Mouse (Mus musculus): ENCODE results near the gene Mrs2. TPM values are rescaled to one million over a fixed set of nuclear protein-coding genes. Genes with fewer than 3 reads are reported as not detected.

The Mrs2 gene
- polyA plus RNA-seq (2015; fragmentation: Nextera tagmentation; extraction: Ambion mirVana): 13.8 and 17.3 TPM in 2 replicates

DNA sequence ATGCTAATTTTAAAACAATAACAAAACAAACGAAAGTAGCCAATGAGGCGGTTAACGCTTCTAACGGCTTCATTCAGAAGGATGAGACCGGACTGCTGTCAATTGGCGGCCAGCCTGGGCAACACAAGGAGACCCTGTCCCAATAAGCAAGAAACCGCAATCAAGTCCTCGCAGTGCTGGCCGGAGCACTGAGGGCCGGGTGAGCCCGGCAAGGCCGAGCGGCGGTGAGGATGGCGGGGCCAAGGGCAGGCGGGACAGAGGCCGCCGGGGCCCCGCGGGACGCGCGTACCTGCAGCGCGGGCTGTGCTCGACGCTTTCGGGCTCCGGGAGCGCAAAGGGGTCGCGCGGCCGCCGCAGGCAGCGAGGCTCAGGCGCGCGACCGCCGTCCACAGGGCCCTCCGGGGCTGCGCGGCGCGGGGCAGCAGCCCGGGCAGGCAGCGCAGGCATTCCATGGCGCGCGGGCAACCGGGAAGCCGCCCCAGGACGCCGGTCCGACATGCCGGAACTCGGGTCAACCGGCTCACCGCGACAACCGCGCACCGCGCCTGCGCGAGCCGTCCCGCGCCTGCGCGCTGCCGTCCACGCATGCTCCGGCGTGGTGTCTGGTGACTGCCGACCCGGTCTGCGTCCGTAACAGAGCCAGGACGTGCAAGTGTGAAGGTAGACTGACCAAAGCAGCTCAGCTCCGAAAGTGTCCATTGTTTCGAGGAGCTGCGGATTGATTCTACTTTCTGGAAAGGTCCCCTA, at the start of gene Mrs2:
TSS of gene Mrs2 (minus strand) at position 587 of the 747 bp plus-strand sequence.
- Histone ChIP-seq H3K9ac (peak within 1 kb of the TSS; percentile 87), H3K9me3 (replicated peaks) (no peaks in the 10 kb centered on the region), H3K27me3 (no peaks in the 10 kb centered on the region), H3K4me2 (peak within 1 kb of the TSS; percentile 76), H3K4me3 (peak within 1 kb of the TSS; percentile 81), H3K27ac (peak within 1 kb of the TSS; percentile 60; the same call in 1 of the 2 replicates), H3K4me1 (peaks cover 24% of the 10 kb centered on the region), H3K36me3 (ENCODE audit: poor library complexity, severe bottlenecking) (peaks cover 9% of the 10 kb centered on the region; the same call in 1 of the 2 replicates)
- peak; percentile 96 for ATAC-seq
- under 1% methylated on average over 56 of the region's 84 CpGs for WGBS

DNA sequence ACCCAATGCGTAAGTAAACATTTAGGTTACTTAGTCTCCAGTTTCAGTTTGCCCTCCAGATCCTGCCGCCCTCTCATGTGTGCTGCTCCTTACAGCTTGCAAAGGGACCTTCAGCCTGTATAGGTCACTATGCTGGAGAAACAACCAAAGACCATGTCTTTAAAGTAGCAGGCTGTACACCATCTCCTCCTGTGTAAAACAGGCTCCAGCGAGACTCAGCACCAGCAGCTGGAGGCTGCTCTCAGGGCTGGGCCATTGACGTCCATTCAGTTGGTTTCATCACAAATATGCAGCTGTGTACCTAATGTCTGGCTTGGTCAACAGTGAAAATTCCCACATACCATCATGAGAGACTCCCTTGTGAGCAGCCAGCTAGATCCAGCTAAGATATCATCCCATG, 49.6 kb upstream of the Mrs2 start:
- WGBS: 85% methylated on average over 4 of the region's 4 CpGs

DNA sequence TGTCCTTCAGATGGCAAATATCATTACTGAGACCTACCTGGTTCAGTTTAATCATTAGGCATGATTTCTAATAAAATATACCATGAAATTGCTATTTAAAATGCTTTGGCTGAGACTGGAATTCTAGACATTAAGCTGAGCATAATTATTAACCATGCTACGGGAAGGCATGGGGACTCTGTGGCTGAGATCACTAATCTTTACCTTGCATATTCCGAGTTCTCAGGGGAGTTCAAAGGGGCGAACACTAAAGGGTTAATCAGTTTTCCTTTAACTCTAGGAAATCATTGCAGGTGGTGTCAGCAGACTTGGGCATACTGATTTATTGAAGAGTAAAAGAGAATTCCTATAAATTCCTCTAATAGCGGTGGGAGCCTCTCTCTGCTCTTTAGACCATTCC, 47.0 kb upstream of the Mrs2 start:
- 93% methylated on average over 4 of the region's 4 CpGs for WGBS

More for the DNA sequence above, 49.6 kb upstream of the Mrs2 start:
- Histone ChIP-seq H3K27me3 (no peaks in the 10 kb centered on the region), H3K27ac (no peak overlapping the region), H3K4me1 (no peaks in the 10 kb centered on the region), H3K4me3 (no peak overlapping the region), H3K4me2 (no peak overlapping the region), H3K9me3 (replicated peaks) (no peaks in the 10 kb centered on the region), H3K36me3 (ENCODE audit: poor library complexity, severe bottlenecking) (no peaks in the 10 kb centered on the region), H3K9ac (no peak overlapping the region)
- ATAC-seq: no peak

DNA sequence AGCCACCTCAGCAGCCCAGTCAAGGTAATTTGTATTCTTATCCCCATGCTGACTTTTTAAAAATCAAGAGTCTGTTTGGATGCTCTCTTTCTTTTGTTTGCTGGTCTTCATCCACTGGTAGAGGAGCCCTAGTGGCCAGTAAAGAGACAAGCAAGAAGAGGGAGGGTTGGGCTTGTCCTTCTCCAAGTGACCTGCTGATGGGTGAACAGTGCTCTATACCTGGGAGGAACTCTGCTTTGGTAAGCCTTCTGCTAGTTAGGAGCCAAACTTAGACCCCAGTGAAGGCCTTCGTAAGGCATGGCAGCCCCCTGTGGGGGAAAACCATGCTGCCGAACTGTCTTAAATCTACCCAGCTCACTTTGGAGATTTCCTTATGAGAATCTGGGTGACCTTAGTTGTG, 46.5 kb upstream of the Mrs2 start:
- Histone ChIP-seq H3K4me2 (no peak overlapping the region), H3K36me3 (ENCODE audit: poor library complexity, severe bottlenecking) (no peaks in the 10 kb centered on the region), H3K27ac (no peak overlapping the region), H3K9me3 (replicated peaks) (no peaks in the 10 kb centered on the region), H3K9ac (no peak overlapping the region), H3K27me3 (no peaks in the 10 kb centered on the region), H3K4me3 (no peak overlapping the region), H3K4me1 (no peaks in the 10 kb centered on the region)
- 87% methylated on average over 2 of the region's 2 CpGs for WGBS
- no peak for ATAC-seq

More for the DNA sequence above, 47.0 kb upstream of the Mrs2 start:
- no peak for ATAC-seq
- Histone ChIP-seq H3K27me3 (no peaks in the 10 kb centered on the region), H3K9ac (no peak overlapping the region), H3K4me3 (no peak overlapping the region), H3K36me3 (ENCODE audit: poor library complexity, severe bottlenecking) (no peaks in the 10 kb centered on the region), H3K4me1 (no peaks in the 10 kb centered on the region), H3K4me2 (no peak overlapping the region), H3K27ac (no peak overlapping the region), H3K9me3 (replicated peaks) (no peaks in the 10 kb centered on the region)

DNA sequence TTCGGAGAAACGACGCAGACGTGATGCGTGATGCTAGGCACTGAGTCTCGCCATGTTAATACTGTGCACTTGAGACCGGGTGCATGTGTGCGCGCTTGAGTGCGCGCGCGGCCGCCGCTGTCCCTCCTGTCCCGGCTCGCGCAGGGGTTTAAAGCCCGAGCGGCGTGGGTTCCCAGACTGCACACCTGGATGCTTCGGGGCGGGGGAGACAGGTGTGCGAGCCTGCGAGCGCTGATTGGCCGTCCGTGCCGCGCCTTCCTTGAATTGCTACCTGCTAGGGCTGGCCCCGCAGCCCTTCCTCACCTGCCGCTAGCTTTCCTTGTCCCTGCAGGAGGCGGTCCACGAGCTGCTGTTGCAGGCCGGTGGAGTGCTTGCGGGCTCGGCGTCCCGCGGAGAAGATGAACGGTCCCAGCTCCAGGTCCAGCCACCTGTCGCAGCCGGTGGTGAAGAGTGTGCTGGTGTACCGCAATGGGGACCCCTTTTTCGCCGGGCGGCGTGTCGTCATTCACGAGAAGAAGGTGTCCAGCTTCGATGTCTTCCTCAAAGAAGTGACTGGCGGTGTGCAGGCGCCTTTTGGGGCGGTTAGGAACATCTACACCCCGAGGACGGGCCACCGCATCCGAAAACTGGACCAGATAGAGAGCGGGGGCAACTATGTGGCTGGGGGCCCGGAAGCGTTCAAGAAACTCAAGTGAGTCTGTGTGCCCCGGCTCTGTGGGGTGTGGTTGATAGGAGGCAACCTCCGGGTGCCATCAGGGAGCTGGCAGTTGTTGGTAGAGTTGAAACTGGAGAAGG, 35.9 kb upstream of the Mrs2 start, which contains the start of gene Dcdc2a:
TSS of gene Dcdc2a (plus strand) at position 132 of the 795 bp plus-strand sequence.
- H3K36me3 ChIP-seq (ENCODE audit: poor library complexity, severe bottlenecking): no peaks in the 10 kb centered on the region
- H3K9me3 ChIP-seq (replicated peaks): no peaks in the 10 kb centered on the region
- peak within 1 kb of the TSS; percentile 96 for H3K4me2 ChIP-seq
- H3K27ac ChIP-seq: no peak within 1 kb of the TSS
- H3K4me1 ChIP-seq: peaks cover 17% of the 10 kb centered on the region
- peak; percentile 79 for ATAC-seq
- peaks cover 28% of the 10 kb centered on the region for H3K27me3 ChIP-seq
- peak within 1 kb of the TSS; percentile 56 for H3K4me3 ChIP-seq
- peak within 1 kb of the TSS; percentile 57 for H3K9ac ChIP-seq
- 3% methylated on average over 63 of the region's 63 CpGs for WGBS

DNA sequence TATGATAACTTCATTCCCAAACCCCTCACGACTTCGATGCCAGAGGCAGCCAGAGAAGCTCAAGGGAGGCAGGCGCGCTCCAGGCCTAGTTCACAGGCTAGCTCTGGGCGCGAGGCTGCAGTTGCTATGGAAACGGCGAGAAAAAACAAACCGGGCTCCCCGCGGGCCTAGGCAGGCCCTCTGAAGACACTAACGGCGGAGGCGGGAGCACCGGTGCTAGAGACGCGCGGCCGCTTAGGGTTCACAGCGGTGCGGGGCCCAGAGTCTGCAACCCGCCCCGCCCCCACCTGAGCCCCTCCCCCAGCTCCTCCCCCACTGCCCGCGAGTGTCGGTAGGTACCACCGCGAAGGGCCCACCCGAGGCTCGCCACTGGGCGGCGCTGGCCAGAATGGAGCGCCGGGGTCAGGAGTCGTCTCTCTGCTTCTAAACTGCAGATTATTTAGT, 35.0 kb upstream of the Mrs2 start:
- H3K4me3 ChIP-seq: peak overlapping the region; percentile 56
- peak overlapping the region; percentile 57 for H3K9ac ChIP-seq
- H3K4me1 ChIP-seq: peaks cover 17% of the 10 kb centered on the region
- H3K27me3 ChIP-seq: peaks cover 28% of the 10 kb centered on the region
- no peak overlapping the region for H3K27ac ChIP-seq
- peak overlapping the region; percentile 96 for H3K4me2 ChIP-seq
- H3K9me3 ChIP-seq (replicated peaks): peaks cover 3% of the 10 kb centered on the region; the same call in 1 of the 2 replicates
- under 1% methylated on average over 35 of the region's 35 CpGs for WGBS
- peak; percentile 95 for ATAC-seq
- no peaks in the 10 kb centered on the region for H3K36me3 ChIP-seq (ENCODE audit: poor library complexity, severe bottlenecking)

DNA sequence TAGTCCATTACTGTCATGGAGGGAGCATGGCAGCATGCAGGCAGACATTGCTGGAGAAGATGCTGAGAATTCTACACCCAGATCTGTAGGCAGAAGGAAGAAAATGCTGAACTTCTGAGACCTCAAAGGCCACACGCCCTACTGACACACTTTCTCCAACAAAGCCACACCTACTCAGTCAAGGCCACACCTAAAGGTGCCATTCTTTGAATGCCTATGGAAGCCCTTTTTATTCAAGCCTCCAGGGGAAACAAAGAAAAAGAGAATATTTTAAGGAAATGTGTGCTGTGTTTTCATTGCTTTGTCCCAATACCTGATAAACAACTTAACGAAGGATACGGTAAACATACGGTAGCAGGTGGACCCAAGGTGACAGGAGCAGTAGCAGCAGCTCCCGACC, 32.5 kb upstream of the Mrs2 start:
- H3K9ac ChIP-seq: no peak overlapping the region
- H3K4me3 ChIP-seq: no peak overlapping the region
- no peak overlapping the region for H3K27ac ChIP-seq
- peaks cover 6% of the 10 kb centered on the region; the same call in 1 of the 2 replicates for H3K9me3 ChIP-seq (replicated peaks)
- WGBS: 89% methylated on average over 5 of the region's 5 CpGs
- no peak for ATAC-seq
- H3K36me3 ChIP-seq (ENCODE audit: poor library complexity, severe bottlenecking): no peaks in the 10 kb centered on the region
- peaks cover 28% of the 10 kb centered on the region for H3K27me3 ChIP-seq
- H3K4me2 ChIP-seq: no peak overlapping the region
- H3K4me1 ChIP-seq: peaks cover 17% of the 10 kb centered on the region

DNA sequence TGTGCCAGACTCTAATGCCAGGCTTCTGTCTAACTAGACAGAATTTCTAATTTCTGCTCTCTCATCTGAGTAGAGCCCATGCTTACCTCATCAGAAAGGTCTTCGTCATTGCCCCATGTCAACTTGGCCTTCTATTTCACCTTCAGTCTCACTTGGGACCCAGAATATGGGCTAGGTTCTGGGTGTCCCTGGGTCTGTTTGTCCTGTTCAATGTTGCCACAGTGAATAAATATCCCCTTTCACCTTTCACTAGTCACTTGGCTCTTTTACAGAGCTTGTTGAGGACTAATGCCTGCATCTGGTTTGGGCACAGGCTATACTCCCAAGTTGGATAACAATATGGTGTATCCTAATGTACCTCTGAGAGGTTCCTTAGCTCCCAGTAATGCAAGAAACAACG, 19.3 kb upstream of the Mrs2 start:
- no peak overlapping the region for H3K4me2 ChIP-seq
- no peak overlapping the region for H3K9ac ChIP-seq
- ATAC-seq: no peak
- H3K27me3 ChIP-seq: no peaks in the 10 kb centered on the region
- 78% methylated on average over 2 of the region's 2 CpGs for WGBS
- no peaks in the 10 kb centered on the region for H3K4me1 ChIP-seq
- H3K4me3 ChIP-seq: no peak overlapping the region
- no peaks in the 10 kb centered on the region for H3K9me3 ChIP-seq (replicated peaks)
- no peak overlapping the region for H3K27ac ChIP-seq
- no peaks in the 10 kb centered on the region for H3K36me3 ChIP-seq (ENCODE audit: poor library complexity, severe bottlenecking)

DNA sequence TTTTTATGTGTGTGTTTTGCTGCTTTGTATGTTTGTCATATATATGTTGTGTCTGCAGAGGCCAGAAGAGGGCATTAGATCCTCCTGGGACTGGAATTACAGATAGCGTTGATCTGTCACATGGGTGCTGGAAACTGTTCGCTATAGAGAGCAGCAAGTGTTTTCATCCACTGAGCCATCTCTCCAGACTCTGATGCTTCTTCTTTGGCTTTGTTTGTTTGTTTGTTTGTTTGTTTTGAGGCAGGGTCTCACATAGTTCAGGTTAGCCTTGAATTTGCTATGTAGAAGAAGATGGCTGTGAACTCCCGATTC, 6.9 kb upstream of the Mrs2 start:
- Histone ChIP-seq H3K27me3 (no peaks in the 10 kb centered on the region), H3K9me3 (replicated peaks) (no peaks in the 10 kb centered on the region), H3K36me3 (ENCODE audit: poor library complexity, severe bottlenecking) (no peaks in the 10 kb centered on the region), H3K27ac (no peak overlapping the region), H3K4me1 (no peaks in the 10 kb centered on the region), H3K4me3 (no peak overlapping the region), H3K4me2 (no peak overlapping the region), H3K9ac (no peak overlapping the region)
- no peak for ATAC-seq
- WGBS: 71% methylated on average over 3 of the region's 3 CpGs

DNA sequence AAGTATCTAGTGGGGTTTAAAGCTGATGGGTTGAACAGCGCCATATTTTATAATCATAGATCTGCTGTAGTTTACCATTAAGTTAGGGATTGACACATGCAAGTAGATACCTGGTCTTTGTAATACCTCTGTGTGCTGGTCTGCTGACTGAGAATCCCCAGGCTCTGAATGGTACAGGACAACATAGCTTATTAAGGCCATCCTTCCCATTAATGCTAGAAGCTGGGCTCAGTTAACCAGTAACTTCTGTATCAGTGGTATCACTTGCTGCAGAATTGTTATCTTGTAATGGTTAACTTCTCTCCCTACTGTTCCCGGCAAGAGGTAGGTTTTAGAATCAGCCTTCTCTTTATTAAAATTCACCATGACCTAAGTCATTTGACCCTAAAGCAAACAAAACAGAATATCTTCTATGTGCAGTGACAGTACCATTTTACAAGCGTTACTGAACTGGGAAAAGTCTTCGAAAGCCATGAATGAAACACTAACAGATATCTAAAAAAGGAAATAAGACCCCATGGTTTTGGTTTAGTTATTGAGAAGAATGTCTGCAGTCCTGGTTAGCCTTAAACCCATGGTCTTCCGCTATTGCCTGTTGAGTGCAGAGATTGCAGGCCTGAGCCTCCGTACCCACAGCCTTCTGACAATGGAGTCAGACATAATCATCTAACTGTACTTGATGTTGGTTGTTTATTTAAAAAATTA, 6.4 kb upstream of the Mrs2 start:
- Histone ChIP-seq H3K4me1 (no peaks in the 10 kb centered on the region), H3K4me3 (no peak overlapping the region), H3K9ac (no peak overlapping the region), H3K36me3 (ENCODE audit: poor library complexity, severe bottlenecking) (no peaks in the 10 kb centered on the region), H3K9me3 (replicated peaks) (no peaks in the 10 kb centered on the region), H3K27ac (no peak overlapping the region), H3K4me2 (no peak overlapping the region), H3K27me3 (no peaks in the 10 kb centered on the region)
- no peak for ATAC-seq
- 92% methylated on average over 6 of the region's 6 CpGs for WGBS

DNA sequence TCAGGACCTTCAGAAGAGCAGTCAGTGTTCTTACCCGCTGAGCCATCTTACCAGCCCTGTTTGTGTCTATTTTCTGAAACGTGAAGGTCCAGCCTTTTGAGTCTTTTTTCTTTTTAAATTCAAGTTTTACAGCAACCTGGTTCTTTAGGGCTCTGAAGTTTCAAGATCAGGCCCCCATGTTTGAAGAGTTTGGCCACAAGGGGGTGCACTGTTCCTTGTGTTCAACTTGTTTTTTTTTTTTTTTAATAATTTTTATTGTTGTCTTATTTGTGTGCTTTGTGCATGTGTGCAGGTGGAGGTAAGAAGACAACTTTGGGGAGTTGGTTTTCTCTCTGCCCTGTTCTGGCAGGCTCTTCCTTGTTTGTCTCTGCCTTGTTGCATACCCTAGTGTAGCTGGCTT, 4.5 kb upstream of the Mrs2 start:
- H3K4me3 ChIP-seq: no peak overlapping the region
- WGBS: 22% methylated on average over 2 of the region's 2 CpGs
- ATAC-seq: no peak
- no peak overlapping the region for H3K27ac ChIP-seq
- no peaks in the 10 kb centered on the region for H3K36me3 ChIP-seq (ENCODE audit: poor library complexity, severe bottlenecking)
- H3K4me1 ChIP-seq: peaks cover 3% of the 10 kb centered on the region; the same call in 1 of the 2 replicates
- H3K27me3 ChIP-seq: no peaks in the 10 kb centered on the region
- no peak overlapping the region for H3K4me2 ChIP-seq
- H3K9me3 ChIP-seq (replicated peaks): no peaks in the 10 kb centered on the region
- H3K9ac ChIP-seq: no peak overlapping the region

DNA sequence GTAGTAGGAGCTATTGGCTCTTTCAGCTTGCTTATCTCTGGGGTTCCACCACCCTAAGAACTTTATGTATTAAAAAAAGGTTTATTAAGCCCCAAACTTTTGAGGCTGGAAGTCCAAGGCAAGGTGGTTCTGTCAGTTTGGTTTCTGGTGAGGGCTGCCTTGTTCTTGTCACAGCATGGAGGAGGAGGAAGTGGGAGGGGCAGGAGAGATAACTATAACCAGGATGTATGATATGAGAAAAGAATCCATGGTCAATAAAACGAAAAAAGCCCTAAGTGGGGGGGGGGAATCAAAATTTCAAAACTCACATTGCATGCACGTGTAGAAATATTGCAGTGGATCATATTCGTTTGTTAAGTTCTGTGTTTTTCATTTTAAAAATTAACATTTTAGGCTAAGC, 3.0 kb upstream of the Mrs2 start:
- Histone ChIP-seq H3K9ac (no peak overlapping the region), H3K27me3 (no peaks in the 10 kb centered on the region), H3K36me3 (ENCODE audit: poor library complexity, severe bottlenecking) (peaks cover 3% of the 10 kb centered on the region; the same call in 1 of the 2 replicates), H3K4me2 (no peak overlapping the region), H3K4me3 (no peak overlapping the region), H3K4me1 (peaks cover 17% of the 10 kb centered on the region), H3K9me3 (replicated peaks) (no peaks in the 10 kb centered on the region), H3K27ac (no peak overlapping the region)
- ATAC-seq: no peak
- 79% methylated on average over 3 of the region's 3 CpGs for WGBS
